In genomic region chr2:21963343-21964026, GRCm38 (mm10) we compare ENCODE assay signal across 10 mouse cellular contexts.
DNase-seq lines count a peak whose midpoint lies in the region; ATAC-seq and TF ChIP-seq lines count a peak whose summit lies in the region.
"Had no signal": no experiment of that assay in that cellular context is flagged by ENCODE, and none has a peak within 500 bp of the region (broad histone marks: within the 10 kb centered on the region; RNA-seq: fewer than 3 reads in every experiment).

No protein-coding gene starts in this region.

- H3K27me3 ChIP-seq in lung, embryonic 14.5 days (ENCODE audit: insufficient read depth, low read length), result no peaks in the 10 kb centered on the region
- H3K27me3 ChIP-seq in forebrain, embryonic 13.5 days, result no peaks in the 10 kb centered on the region
- no peaks in the 10 kb centered on the region for H3K27me3 ChIP-seq in limb, embryonic 12.5 days
- no peaks in the 10 kb centered on the region for H3K27me3 ChIP-seq in neural tube, embryonic 15.5 days (replicated peaks)

- no peak overlapping the region for H3K9ac ChIP-seq in lung, embryonic 14.5 days
- H3K9ac ChIP-seq in forebrain, embryonic 13.5 days, result peak overlapping the region; percentile 30
- no peak overlapping the region for H3K9ac ChIP-seq in limb, embryonic 12.5 days (replicated peaks)
- peak overlapping the region; percentile 9; the same call in 1 of the 2 replicates for H3K9ac ChIP-seq in neural tube, embryonic 15.5 days (replicated peaks)

- no peaks in the 10 kb centered on the region for H3K4me1 ChIP-seq in lung, embryonic 14.5 days (ENCODE audit: insufficient read depth)
- H3K4me1 ChIP-seq in forebrain, embryonic 13.5 days, result peaks cover 26% of the 10 kb centered on the region
- H3K4me1 ChIP-seq in limb, embryonic 12.5 days (replicated peaks), result peaks cover 11% of the 10 kb centered on the region; the same call in 1 of the 2 replicates
- H3K4me1 ChIP-seq in neural tube, embryonic 15.5 days, result peaks cover 13% of the 10 kb centered on the region

- 8% methylated on average over 7 of the region's 7 CpGs for WGBS in lung, embryonic 14.5 days
- WGBS in forebrain, embryonic 13.5 days, result 4% methylated on average over 7 of the region's 7 CpGs
- 13% methylated on average over 7 of the region's 7 CpGs for WGBS in limb, embryonic 12.5 days
- WGBS in neural tube, embryonic 15.5 days, result 5% methylated on average over 7 of the region's 7 CpGs

- no peaks in the 10 kb centered on the region for H3K36me3 ChIP-seq in lung, embryonic 14.5 days (ENCODE audit: insufficient read depth)
- no peaks in the 10 kb centered on the region for H3K36me3 ChIP-seq in forebrain, embryonic 13.5 days (ENCODE audit: poor library complexity, severe bottlenecking)
- no peaks in the 10 kb centered on the region for H3K36me3 ChIP-seq in limb, embryonic 12.5 days
- H3K36me3 ChIP-seq in neural tube, embryonic 15.5 days, result no peaks in the 10 kb centered on the region

- no peak for DNase-seq in lung, embryonic 14.5 days
- no peak for DNase-seq in lung, postnatal 36 days
- no peak for DNase-seq in B cell, adult 2 months
- no peak for DNase-seq in urinary bladder, postnatal 10 days (ENCODE audit: low spot score)
- no peak for DNase-seq in thymus, adult 18-20 months
- DNase-seq: kidney, adult 2 months; thymus, postnatal 14 days had no signal

- no peak overlapping the region for H3K4me3 ChIP-seq in lung, embryonic 14.5 days (ENCODE audit: low read depth, low read length)
- H3K4me3 ChIP-seq in forebrain, embryonic 13.5 days, result peak overlapping the region; percentile 21
- H3K4me3 ChIP-seq in limb, embryonic 12.5 days (replicated peaks), result no peak overlapping the region
- peak overlapping the region; percentile 12 for H3K4me3 ChIP-seq in neural tube, embryonic 15.5 days (replicated peaks)

- TF ChIP-seq CTCF in lung, embryonic 14.5 days (IDR thresholded peaks at IDR 0.05; ENCODE audit: low read depth), result no peak

- peak overlapping the region; percentile 44 for H3K4me2 ChIP-seq in lung, embryonic 14.5 days
- peak overlapping the region; percentile 55 for H3K4me2 ChIP-seq in forebrain, embryonic 13.5 days
- H3K4me2 ChIP-seq in limb, embryonic 12.5 days, result peak overlapping the region; percentile 45
- peak overlapping the region; percentile 50 for H3K4me2 ChIP-seq in neural tube, embryonic 15.5 days

- H3K27ac ChIP-seq in lung, embryonic 14.5 days (ENCODE audit: low read depth), result no peak overlapping the region
- peak overlapping the region; percentile 82 for H3K27ac ChIP-seq in forebrain, embryonic 13.5 days
- H3K27ac ChIP-seq in limb, embryonic 12.5 days, result no peak overlapping the region
- H3K27ac ChIP-seq in neural tube, embryonic 15.5 days (replicated peaks), result peak overlapping the region; percentile 13

- no peak for ATAC-seq in lung, embryonic 14.5 days (ENCODE audit: insufficient read depth)
- ATAC-seq in forebrain, embryonic 13.5 days, result peak; percentile 39
- no peak for ATAC-seq in limb, embryonic 12.5 days (ENCODE audit: insufficient number of reproducible peaks, insufficient read depth, low FRiP score, low TSS enrichment, low read depth)
- ATAC-seq in neural tube, embryonic 15.5 days (ENCODE audit: low FRiP score), result peak; percentile 21

- H3K9me3 ChIP-seq in lung, embryonic 14.5 days (ENCODE audit: low read depth, low read length), result no peaks in the 10 kb centered on the region
- no peaks in the 10 kb centered on the region for H3K9me3 ChIP-seq in forebrain, embryonic 13.5 days (replicated peaks)
- H3K9me3 ChIP-seq in limb, embryonic 12.5 days, result no peaks in the 10 kb centered on the region
- no peaks in the 10 kb centered on the region for H3K9me3 ChIP-seq in neural tube, embryonic 15.5 days (replicated peaks)

Comparison
In these comparisons a context has a peak if more than half of its experiments do, and no peak if none do; other contexts are left out.
1. ATAC-seq: peak in forebrain, embryonic 13.5 days (single experiment) and neural tube, embryonic 15.5 days (single experiment); none in lung, embryonic 14.5 days (single experiment) and limb, embryonic 12.5 days (single experiment).
2. H3K27ac ChIP-seq: peak in forebrain, embryonic 13.5 days (single experiment) and neural tube, embryonic 15.5 days (single experiment); none in lung, embryonic 14.5 days (single experiment) and limb, embryonic 12.5 days (single experiment).
3. H3K4me3 ChIP-seq: peak in forebrain, embryonic 13.5 days (single experiment) and neural tube, embryonic 15.5 days (single experiment); none in lung, embryonic 14.5 days (single experiment) and limb, embryonic 12.5 days (single experiment).
4. H3K9ac ChIP-seq: peak in forebrain, embryonic 13.5 days (single experiment) and neural tube, embryonic 15.5 days (single experiment); none in lung, embryonic 14.5 days (single experiment) and limb, embryonic 12.5 days (single experiment).
5. Peak in every context shown above with its lines, with median percentiles within 50 percentile points of each other: H3K4me2 ChIP-seq.